Mouse (Mus musculus): ENCODE data around the gene Ropn1l. TPM values are rescaled to one million over a fixed set of nuclear protein-coding genes. Genes with fewer than 3 reads are reported as not detected.

The Ropn1l gene
- polyA plus RNA-seq, 1 experiment from 2014 or later: 3.4 TPM

GRCm38 (mm10) chr15:31393402-31393801 lies 60.1 kb downstream of the Ropn1l start:
- Histone ChIP-seq H3K27me3 (ENCODE audit: low read depth, poor library complexity, severe bottlenecking) (no peaks in the 10 kb centered on the region), H3K4me3 (no peak overlapping the region), H3K27ac (replicated peaks) (no peak overlapping the region), H3K9me3 (replicated peaks) (no peaks in the 10 kb centered on the region), H3K36me3 (no peaks in the 10 kb centered on the region), H3K4me1 (no peaks in the 10 kb centered on the region)
- WGBS: 83% methylated on average over 6 of the region's 6 CpGs
- DNase-seq (ENCODE audit: low spot score): no peak

- 89% methylated on average over 7 of the region's 7 CpGs for WGBS
- 0 out of 2 replicates have a peak, but pooled peaks cover under 1% of the 10 kb centered on the region for H3K9me3 ChIP-seq (replicated peaks)
- no peaks in the 10 kb centered on the region for H3K36me3 ChIP-seq
- no peak for DNase-seq (ENCODE audit: low spot score)
- H3K27me3 ChIP-seq (ENCODE audit: low read depth, poor library complexity, severe bottlenecking): no peaks in the 10 kb centered on the region
- no peak overlapping the region for H3K27ac ChIP-seq (replicated peaks)
- H3K4me1 ChIP-seq: no peaks in the 10 kb centered on the region
- no peak overlapping the region for H3K4me3 ChIP-seq
Observed at GRCm38 (mm10) chr15:31392705-31393104, 60.8 kb downstream of the Ropn1l start.

GRCm38 (mm10) chr15:31392135-31392534 lies 61.4 kb downstream of the Ropn1l start:
- WGBS: 86% methylated on average over 4 of the region's 4 CpGs

More at GRCm38 (mm10) chr15:31392135-31392534, 61.4 kb downstream of the Ropn1l start:
- DNase-seq (ENCODE audit: low spot score): no peak
- Histone ChIP-seq H3K36me3 (no peaks in the 10 kb centered on the region), H3K4me1 (no peaks in the 10 kb centered on the region), H3K27ac (replicated peaks) (no peak overlapping the region), H3K9me3 (replicated peaks) (peaks cover 6% of the 10 kb centered on the region; the same call in 1 of the 2 replicates), H3K4me3 (no peak overlapping the region), H3K27me3 (ENCODE audit: low read depth, poor library complexity, severe bottlenecking) (no peaks in the 10 kb centered on the region)

Other genes with a start within 250 kb of the Ropn1l start
- gene Dap, start 229.4 kb downstream of the Ropn1l start, polyA plus RNA-seq (2016; fragmentation: Nextera tagmentation; extraction: Ambion mirVana): 32.9 and 38.4 TPM in 2 replicates
- gene Ankrd33b, start 86.0 kb downstream of the Ropn1l start, polyA plus RNA-seq (2016; fragmentation: Nextera tagmentation; extraction: Ambion mirVana): 0.56 and 0.77 TPM in 2 replicates
- gene March6, start 77.3 kb upstream of the Ropn1l start, polyA plus RNA-seq (2016; fragmentation: Nextera tagmentation; extraction: Ambion mirVana): 37.3 and 45.3 TPM in 2 replicates
- 1.3 and 1.6 TPM in 2 replicates for gene Cmbl, start 111.7 kb upstream of the Ropn1l start, polyA plus RNA-seq (2016; fragmentation: Nextera tagmentation; extraction: Ambion mirVana)
- 728 and 772 TPM in 2 replicates for gene Cct5, start 148.1 kb upstream of the Ropn1l start, polyA plus RNA-seq (2016; fragmentation: Nextera tagmentation; extraction: Ambion mirVana)
- gene Fam173b, start 148.1 kb upstream of the Ropn1l start, polyA plus RNA-seq (2016; fragmentation: Nextera tagmentation; extraction: Ambion mirVana): 14.7 and 18.0 TPM in 2 replicates

Data from midbrain, embryonic 10.5 days (tissue).